Mouse (Mus musculus) kidney, adult 2 months (tissue): Measurements from ENCODE around the gene Fkbp14.

Experiments
- CTCF ChIP-seq: fragments of 200-500 bp; conservative IDR thresholded peaks from 2 replicates; pipeline ENCODE4 v1.5.1; 2011; ENCODE audit warnings: low read depth, mild to moderate bottlenecking, control low read depth, low read length, moderate library complexity, mixed read lengths; ENCODE audit not compliant: insufficient read depth, insufficient read length
- POLR2A ChIP-seq: fragments of 200-500 bp; IDR thresholded peaks from one replicate; pipeline ENCODE4 v1.6.1; 2011; ENCODE audit warnings: low read depth, low read length, control low read depth

DNA sequence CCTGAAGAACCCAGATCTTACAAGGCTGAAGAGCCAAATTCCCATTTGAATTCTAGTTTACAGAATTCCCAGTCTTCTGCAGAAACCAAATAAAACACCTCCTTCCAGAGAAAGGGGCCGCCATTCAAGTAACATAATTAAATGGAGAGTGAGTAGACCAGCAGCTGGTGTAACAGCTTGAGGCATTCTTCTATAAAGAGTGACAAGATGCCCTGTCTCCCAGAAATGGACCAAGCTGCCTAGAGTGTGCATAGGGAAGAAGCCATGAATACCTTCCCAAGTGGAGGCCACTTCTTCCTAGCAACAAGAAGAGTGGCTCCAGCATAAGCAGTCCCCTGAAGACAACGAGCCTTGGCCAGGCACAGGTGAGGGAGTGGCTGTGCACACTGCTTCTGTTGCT, 44.8 kb upstream of the Fkbp14 start:
- TF ChIP-seq CTCF (no peak), POLR2A (no peak)
